Mouse (Mus musculus): ENCODE data around the gene Casc3. TPM values are rescaled to one million over a fixed set of nuclear protein-coding genes. Genes with fewer than 3 reads are reported as not detected.

The Casc3 gene
- polyA plus RNA-seq, 1 experiment from 2014 or later = 56.3 TPM

GRCm38 (mm10) chr11:98775348-98776051 lies 29.2 kb upstream of the Casc3 start:
- H3K9ac ChIP-seq = peak overlapping the region; percentile 49
- peak overlapping the region; percentile 75 for H3K27ac ChIP-seq
- 8% methylated on average over 15 of the region's 15 CpGs for WGBS
- peak; percentile 90 for ATAC-seq (replicated peaks)
- H3K36me3 ChIP-seq (replicated peaks) = no peaks in the 10 kb centered on the region; the same call in 1 of the 2 replicates
- no peaks in the 10 kb centered on the region for H3K27me3 ChIP-seq (replicated peaks)
- H3K4me3 ChIP-seq = peak overlapping the region; percentile 44
- H3K4me2 ChIP-seq = peak overlapping the region; percentile 97
- H3K4me1 ChIP-seq = peaks cover 41% of the 10 kb centered on the region
- H3K9me3 ChIP-seq = no peaks in the 10 kb centered on the region

- no peak overlapping the region for H3K4me3 ChIP-seq
- H3K4me1 ChIP-seq = peaks cover 41% of the 10 kb centered on the region
- peak overlapping the region; percentile 61; the same call in 1 of the 2 replicates for H3K27ac ChIP-seq
- H3K9me3 ChIP-seq = no peaks in the 10 kb centered on the region
- H3K4me2 ChIP-seq = peak overlapping the region; percentile 97
- H3K36me3 ChIP-seq (replicated peaks) = no peaks in the 10 kb centered on the region
- no peaks in the 10 kb centered on the region for H3K27me3 ChIP-seq (replicated peaks)
- no peak for ATAC-seq (replicated peaks)
- WGBS = 50% methylated on average over 12 of the region's 12 CpGs
- no peak overlapping the region for H3K9ac ChIP-seq
These were observed 28.5 kb upstream of the Casc3 start for GRCm38 (mm10) chr11:98776052-98776764.

- no peaks in the 10 kb centered on the region for H3K9me3 ChIP-seq
- H3K4me1 ChIP-seq = peaks cover 46% of the 10 kb centered on the region
- H3K9ac ChIP-seq = no peak overlapping the region
- no peak overlapping the region; the same call in 1 of the 2 replicates for H3K4me2 ChIP-seq
- H3K27me3 ChIP-seq (replicated peaks) = no peaks in the 10 kb centered on the region
- no peaks in the 10 kb centered on the region for H3K36me3 ChIP-seq (replicated peaks)
- ATAC-seq (replicated peaks) = no peak
- H3K27ac ChIP-seq = peak overlapping the region; percentile 60
- H3K4me3 ChIP-seq = no peak overlapping the region
- 11% methylated on average over 9 of the region's 9 CpGs for WGBS
These were observed 27.7 kb upstream of the Casc3 start for GRCm38 (mm10) chr11:98776843-98777590.

GRCm38 (mm10) chr11:98777888-98778287 lies 26.8 kb upstream of the Casc3 start:
- Histone ChIP-seq H3K9ac (no peak overlapping the region), H3K27me3 (replicated peaks) (no peaks in the 10 kb centered on the region), H3K27ac (no peak overlapping the region), H3K36me3 (replicated peaks) (no peaks in the 10 kb centered on the region), H3K4me3 (no peak overlapping the region), H3K4me1 (peaks cover 53% of the 10 kb centered on the region), H3K9me3 (no peaks in the 10 kb centered on the region), H3K4me2 (no peak overlapping the region)
- ATAC-seq (replicated peaks) = no peak

- 7% methylated on average over 11 of the region's 14 CpGs for WGBS
- H3K27me3 ChIP-seq (replicated peaks) = no peaks in the 10 kb centered on the region
- no peak overlapping the region for H3K27ac ChIP-seq
- no peak for ATAC-seq (replicated peaks)
- H3K9ac ChIP-seq = no peak overlapping the region
- H3K4me1 ChIP-seq = peaks cover 48% of the 10 kb centered on the region
- no peak overlapping the region for H3K4me3 ChIP-seq
- no peaks in the 10 kb centered on the region for H3K9me3 ChIP-seq
- 0 out of 2 replicates have a peak overlapping the region, but pooled peaks have one; percentile 44 for H3K4me2 ChIP-seq
- H3K36me3 ChIP-seq (replicated peaks) = no peaks in the 10 kb centered on the region
These were observed 22.7 kb upstream of the Casc3 start for GRCm38 (mm10) chr11:98781851-98782512.

- peak overlapping the region; percentile 71 for H3K27ac ChIP-seq
- H3K4me3 ChIP-seq = peak overlapping the region; percentile 14; the same call in 1 of the 2 replicates
- no peaks in the 10 kb centered on the region for H3K9me3 ChIP-seq
- peak; percentile 4; the same call in 1 of the 2 replicates for ATAC-seq (replicated peaks)
- H3K4me2 ChIP-seq = peak overlapping the region; percentile 44
- peaks cover 50% of the 10 kb centered on the region for H3K4me1 ChIP-seq
- H3K27me3 ChIP-seq (replicated peaks) = no peaks in the 10 kb centered on the region
- H3K36me3 ChIP-seq (replicated peaks) = no peaks in the 10 kb centered on the region
- H3K9ac ChIP-seq = peak overlapping the region; percentile 27; the same call in 1 of the 2 replicates
- 6% methylated on average over 17 of the region's 17 CpGs for WGBS
These were observed 22.0 kb upstream of the Casc3 start for GRCm38 (mm10) chr11:98782651-98783235.

GRCm38 (mm10) chr11:98783236-98783696 lies 21.4 kb upstream of the Casc3 start:
- peak overlapping the region; percentile 27; the same call in 1 of the 2 replicates for H3K9ac ChIP-seq
- peaks cover 52% of the 10 kb centered on the region for H3K4me1 ChIP-seq
- H3K27me3 ChIP-seq (replicated peaks) = no peaks in the 10 kb centered on the region
- peak overlapping the region; percentile 14; the same call in 1 of the 2 replicates for H3K4me3 ChIP-seq
- under 1% methylated on average over 20 of the region's 20 CpGs for WGBS
- ATAC-seq (replicated peaks) = peak; percentile 25; the same call in 1 of the 2 replicates
- no peaks in the 10 kb centered on the region for H3K36me3 ChIP-seq (replicated peaks)
- H3K4me2 ChIP-seq = peak overlapping the region; percentile 44
- H3K27ac ChIP-seq = peak overlapping the region; percentile 71
- H3K9me3 ChIP-seq = no peaks in the 10 kb centered on the region

- 71% methylated on average over 4 of the region's 4 CpGs for WGBS
- H3K9me3 ChIP-seq = no peaks in the 10 kb centered on the region
- H3K27me3 ChIP-seq (replicated peaks) = no peaks in the 10 kb centered on the region
- no peak overlapping the region for H3K9ac ChIP-seq
- H3K4me1 ChIP-seq = peaks cover 58% of the 10 kb centered on the region
- no peak overlapping the region for H3K4me3 ChIP-seq
- H3K4me2 ChIP-seq = no peak overlapping the region
- no peak for ATAC-seq (replicated peaks)
- H3K36me3 ChIP-seq (replicated peaks) = no peaks in the 10 kb centered on the region
- no peak overlapping the region for H3K27ac ChIP-seq
These were observed 20.6 kb upstream of the Casc3 start for GRCm38 (mm10) chr11:98784139-98784538.

GRCm38 (mm10) chr11:98785214-98785613 lies 19.5 kb upstream of the Casc3 start:
- no peak overlapping the region for H3K9ac ChIP-seq
- H3K27me3 ChIP-seq (replicated peaks) = no peaks in the 10 kb centered on the region
- peaks cover 66% of the 10 kb centered on the region for H3K4me1 ChIP-seq

GRCm38 (mm10) chr11:98785772-98786281 lies 18.9 kb upstream of the Casc3 start:
- H3K4me1 ChIP-seq = peaks cover 66% of the 10 kb centered on the region
- 8% methylated on average over 12 of the region's 12 CpGs for WGBS

More at GRCm38 (mm10) chr11:98785214-98785613, 19.5 kb upstream of the Casc3 start:
- Histone ChIP-seq H3K27ac (peak overlapping the region; percentile 77), H3K4me2 (no peak overlapping the region), H3K9me3 (no peaks in the 10 kb centered on the region), H3K4me3 (no peak overlapping the region), H3K36me3 (replicated peaks) (no peaks in the 10 kb centered on the region)
- WGBS = 73% methylated on average over 10 of the region's 10 CpGs
- no peak for ATAC-seq (replicated peaks)

More at GRCm38 (mm10) chr11:98785772-98786281, 18.9 kb upstream of the Casc3 start:
- H3K36me3 ChIP-seq (replicated peaks) = no peaks in the 10 kb centered on the region
- peak overlapping the region; percentile 38 for H3K4me2 ChIP-seq
- no peaks in the 10 kb centered on the region for H3K27me3 ChIP-seq (replicated peaks)
- H3K9ac ChIP-seq = no peak overlapping the region
- H3K9me3 ChIP-seq = no peaks in the 10 kb centered on the region
- ATAC-seq (replicated peaks) = 0 out of 2 replicates have a peak, but pooled peaks have one; percentile 18
- peak overlapping the region; percentile 77 for H3K27ac ChIP-seq
- peak overlapping the region; percentile 2; the same call in 1 of the 2 replicates for H3K4me3 ChIP-seq
